Mouse (Mus musculus): ENCODE data around the gene Xirp1.

GRCm38 (mm10) chr9:119977557-119978060 is 45.8 kb downstream of the Xirp1 start:
- TF ChIP-seq EP300 (IDR thresholded peaks at IDR 0.05) (no peak), CTCF (IDR thresholded peaks at IDR 0.05) (no peak)
